Mouse (Mus musculus) layer of hippocampus, adult 18-20 months (tissue): ENCODE data around the gene Prr27. TPM values are rescaled to one million over a fixed set of nuclear protein-coding genes. Genes with fewer than 3 reads are reported as not detected.

Experiments used
- DNase-seq, 2 experiments: peaks; one replicate each; pipeline ENCODE4 v3.0.0; 2022; ENCODE audit warnings: low spot score in 2 of 2
- long read RNA-seq: library from polyadenylated mRNA; stranded (forward); transcript quantifications from one replicate; pipeline ENCODE4 v2.0.0, GENCODE M21; 2021
- total RNA-seq, 2 experiments: library from RNA; stranded (reverse); gene quantifications; 2 replicates each; pipeline ENCODE4 v1.2.3; 2021

The Prr27 gene
- not detected for total RNA-seq
- long read RNA-seq: 0 reads

GRCm38 (mm10) chr5:87825386-87825785 is at the start of gene Prr27:
Gene Prr27, plus strand, starts transcription at chr5:87825686.
- no peak for DNase-seq

- DNase-seq: peak in 1 of 2 experiments; percentile 18
Observed at GRCm38 (mm10) chr5:87782731-87783130, 42.8 kb upstream of the Prr27 start.

GRCm38 (mm10) chr5:87807782-87808181 is 17.7 kb upstream of the Prr27 start, which contains the start of gene Csn1s2b:
Gene Csn1s2b, plus strand, starts transcription at chr5:87808082.
- DNase-seq: no peak

GRCm38 (mm10) chr5:87809253-87809652 is 16.2 kb upstream of the Prr27 start:
- DNase-seq: no peak

- DNase-seq: no peak
Observed at GRCm38 (mm10) chr5:87855136-87855716, 29.7 kb downstream of the Prr27 start.

GRCm38 (mm10) chr5:87870084-87870483 is 44.6 kb downstream of the Prr27 start:
- DNase-seq: no peak

GRCm38 (mm10) chr5:87871423-87871822 is 45.9 kb downstream of the Prr27 start:
- no peak for DNase-seq

- no peak for DNase-seq
Observed at GRCm38 (mm10) chr5:87884729-87885128, 59.2 kb downstream of the Prr27 start, which contains the start of gene Odam. Gene Odam, plus strand, starts transcription at chr5:87885029.

Other genes starting within 250 kb of the Prr27 start
- gene Sult1e1, start 234.1 kb upstream of the Prr27 start, total RNA-seq: not detected
- gene Csn1s1, start 159.5 kb upstream of the Prr27 start, total RNA-seq: not detected
- gene Csn2, start 126.1 kb upstream of the Prr27 start, total RNA-seq: not detected
- gene Csn1s2a, start 51.1 kb upstream of the Prr27 start, total RNA-seq: not detected
- gene Csn1s2b, start 17.6 kb upstream of the Prr27 start, total RNA-seq: not detected
- not detected for gene Odam, start 59.3 kb downstream of the Prr27 start, total RNA-seq
- gene Csn3, start 99.9 kb downstream of the Prr27 start, total RNA-seq: not detected
- not detected for gene 2310003L06Rik, start 143.8 kb downstream of the Prr27 start, total RNA-seq
- not detected for gene Gm28434, start 143.8 kb downstream of the Prr27 start, total RNA-seq
- not detected for gene Cabs1, start 153.8 kb downstream of the Prr27 start, total RNA-seq
- gene Smr3a, start 176.9 kb downstream of the Prr27 start, total RNA-seq: not detected